Mouse (Mus musculus) ovary, adult 2 months (tissue): ENCODE results near the gene Hmgn3. TPM values are rescaled to one million over a fixed set of nuclear protein-coding genes. Genes with fewer than 3 reads are reported as not detected.

ENCODE experiments used
- polyA plus RNA-seq: library from polyadenylated mRNA; depleted of rRNA; stranded (reverse); fragments of >200 nt; gene quantifications from 2 replicates; pipeline ENCODE4 v1.2.3, GENCODE M21; 2012; rRNA removed

Gene Hmgn3
- polyA plus RNA-seq, result 6.3 and 7.2 TPM in 2 replicates

DNA sequence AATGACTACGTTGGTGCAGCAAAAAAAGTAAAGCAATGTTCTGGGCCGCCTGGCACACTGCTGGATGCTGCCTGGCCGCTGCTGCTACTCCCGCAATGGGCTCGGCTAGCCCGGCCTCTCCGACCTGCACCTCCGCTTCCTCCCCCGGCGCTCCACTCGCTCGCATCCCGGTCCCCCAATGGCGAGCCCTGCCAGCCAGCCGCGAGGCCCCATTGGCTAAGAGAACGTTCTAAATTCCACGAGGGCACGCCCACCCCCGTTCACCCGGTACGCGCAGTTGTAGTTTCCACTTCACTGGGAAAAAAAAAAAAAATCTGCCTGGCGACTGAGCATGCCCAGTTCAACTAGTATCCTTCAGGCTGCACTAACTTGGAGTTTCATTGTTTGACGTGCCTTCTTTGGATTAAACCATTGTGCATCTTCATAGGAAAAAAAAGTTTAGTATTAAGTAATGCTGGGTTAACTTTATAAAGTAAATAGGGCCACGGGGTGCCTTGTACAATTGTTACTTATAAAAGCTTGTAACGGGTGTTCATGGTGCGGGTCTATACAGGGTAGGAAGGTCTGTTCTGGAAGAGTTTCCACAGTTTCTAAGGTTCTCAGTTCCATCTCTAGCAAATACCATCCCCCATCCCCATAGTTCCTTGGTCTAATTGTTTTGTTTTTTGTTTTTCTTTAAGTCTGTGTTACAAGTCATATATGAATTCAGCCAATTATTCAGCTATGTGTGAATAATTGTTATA, at the start of gene Hmgn3:
Hmgn3 (minus strand) TSS at position 240 of the 743 bp plus-strand sequence.

Other genes with a start within 250 kb of the Hmgn3 start
- 4.9 and 5.4 TPM in 2 replicates for gene Phip, start 171.2 kb downstream of the Hmgn3 start, polyA plus RNA-seq